Mouse (Mus musculus): ENCODE measurements around the gene Prr11. TPM values are rescaled to one million over a fixed set of nuclear protein-coding genes. Genes with fewer than 3 reads are reported as not detected.
A peak's percentile ranks its signal among the peaks of the same experiment; 100 is the strongest.

Gene Prr11
- polyA plus RNA-seq, 2 experiments: 7.4 to 9.7 TPM

DNA sequence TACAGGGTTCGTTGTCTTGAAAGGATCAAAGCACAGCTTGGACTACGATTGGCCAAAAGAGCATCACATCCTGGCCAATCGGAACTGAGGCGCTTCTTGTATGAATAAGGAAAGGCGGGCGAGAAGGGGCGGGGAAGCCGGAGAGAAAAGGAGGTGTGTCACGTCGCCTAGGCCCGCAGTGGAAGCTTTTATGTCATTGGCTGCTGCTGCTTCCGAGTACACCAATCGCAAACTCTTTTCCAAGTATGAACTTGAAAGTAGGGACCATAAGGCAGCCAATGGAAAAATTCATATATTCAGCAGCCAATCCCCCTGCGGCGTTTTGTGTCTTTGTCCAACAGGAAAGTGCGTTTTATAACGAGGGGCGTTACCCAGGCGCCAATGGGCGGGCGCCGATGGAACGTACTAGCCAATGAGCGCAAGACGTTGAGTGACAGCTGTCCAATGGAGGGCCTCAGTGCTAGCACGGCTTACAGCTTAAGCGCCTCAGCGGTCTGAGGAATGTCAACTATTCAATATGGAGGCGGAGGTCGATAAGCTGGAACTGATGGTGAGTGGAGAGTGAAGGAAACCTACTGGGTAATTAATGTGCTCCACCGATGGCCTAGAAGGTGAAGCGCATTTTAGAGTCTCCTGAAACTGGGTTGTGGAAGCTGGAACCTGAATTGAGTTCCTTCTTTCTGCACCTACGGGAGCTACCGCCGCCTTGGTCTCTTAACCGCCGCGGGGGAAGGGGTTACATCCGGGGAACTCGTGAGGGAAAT lies 429 bp upstream of the Prr11 start, which contains the start of gene Ska2:
TSS of gene Ska2 (plus strand) at position 480 of the 764 bp plus-strand sequence.
- Histone ChIP-seq H3K9me3 (ENCODE audit: control insufficient read depth, low read length) (no peaks in the 10 kb centered on the region), H3K27me3 (ENCODE audit: control insufficient read depth, insufficient read depth, low read length) (no peaks in the 10 kb centered on the region), H3K4me1 (replicated peaks; ENCODE audit: control insufficient read depth in 2 of 2, insufficient read depth in 2 of 2, low read length in 1 of 2) (peaks cover 1 to 4% of the 10 kb centered on the region in 2 experiments; a peak in 3 of 4 replicates), H3K9ac (replicated peaks) (peak within 1 kb of the TSS; percentile 96), H3K4me3 (ENCODE audit: insufficient read depth in 1 of 2, low read depth in 2 of 2, low read length in 2 of 2) (peak within 1 kb of the TSS; percentile 86 to 100), H3K27ac (peak within 1 kb of the TSS; percentile 86), H3K4me2 (ENCODE audit: low read depth) (peak within 1 kb of the TSS; percentile 84), H3K36me3 (replicated peaks; ENCODE audit: control insufficient read depth, insufficient read depth, low read depth) (peaks cover 46% of the 10 kb centered on the region)
- peak; percentile 97 for ATAC-seq (ENCODE audit: insufficient read depth)
- WGBS (ENCODE audit: insufficient replicate concordance): under 1% methylated on average over 40 of the region's 40 CpGs
- peak; percentile 100 for DNase-seq (ENCODE audit: low read depth in 3 of 3, low spot score in 3 of 3)
- TF ChIP-seq EP300 (IDR thresholded peaks at IDR 0.05; ENCODE audit: low read depth) (peak; percentile 81), CTCF (IDR thresholded peaks at IDR 0.05; ENCODE audit: low read depth) (no peak)

- Histone ChIP-seq H3K27ac (peak overlapping the region; percentile 62), H3K9me3 (ENCODE audit: control insufficient read depth, low read length) (no peaks in the 10 kb centered on the region), H3K4me3 (ENCODE audit: insufficient read depth in 1 of 2, low read depth in 2 of 2, low read length in 2 of 2) (peak overlapping the region; percentile 88 to 91), H3K9ac (replicated peaks) (peak overlapping the region; percentile 90), H3K4me1 (replicated peaks; ENCODE audit: control insufficient read depth in 2 of 2, insufficient read depth in 2 of 2, low read length in 1 of 2) (peaks cover 11 to 18% of the 10 kb centered on the region in 2 experiments), H3K27me3 (ENCODE audit: control insufficient read depth, insufficient read depth, low read length) (no peaks in the 10 kb centered on the region), H3K36me3 (replicated peaks; ENCODE audit: control insufficient read depth, insufficient read depth, low read depth) (peaks cover 25% of the 10 kb centered on the region), H3K4me2 (ENCODE audit: low read depth) (peak overlapping the region; percentile 82)
- 12% methylated on average over 2 of the region's 2 CpGs for WGBS (ENCODE audit: insufficient replicate concordance)
- TF ChIP-seq EP300 (IDR thresholded peaks at IDR 0.05; ENCODE audit: low read depth) (no peak; the same call in 1 of the 2 replicates), CTCF (IDR thresholded peaks at IDR 0.05; ENCODE audit: low read depth) (no peak)
- ATAC-seq (ENCODE audit: insufficient read depth) (peak; percentile 57; the same call in 1 of the 2 replicates), DNase-seq (ENCODE audit: low read depth in 3 of 3, low spot score in 3 of 3) (peak in 1 of 3 experiments; percentile 42)
Measured at GRCm38 (mm10) chr11:87087142-87087541, 21.4 kb downstream of the Prr11 start.

- TF ChIP-seq CTCF (IDR thresholded peaks at IDR 0.05; ENCODE audit: low read depth) (no peak), EP300 (IDR thresholded peaks at IDR 0.05; ENCODE audit: low read depth) (no peak)
- WGBS (ENCODE audit: insufficient replicate concordance): under 1% methylated on average over 43 of the region's 43 CpGs
- Histone ChIP-seq H3K9ac (replicated peaks) (peak within 1 kb of the TSS; percentile 90), H3K9me3 (ENCODE audit: control insufficient read depth, low read length) (no peaks in the 10 kb centered on the region), H3K27ac (peak within 1 kb of the TSS; percentile 62), H3K4me1 (replicated peaks; ENCODE audit: control insufficient read depth in 2 of 2, insufficient read depth in 2 of 2, low read length in 1 of 2) (peaks cover 11 to 18% of the 10 kb centered on the region in 2 experiments), H3K27me3 (ENCODE audit: control insufficient read depth, insufficient read depth, low read length) (no peaks in the 10 kb centered on the region), H3K36me3 (replicated peaks; ENCODE audit: control insufficient read depth, insufficient read depth, low read depth) (peaks cover 22% of the 10 kb centered on the region), H3K4me3 (ENCODE audit: insufficient read depth in 1 of 2, low read depth in 2 of 2, low read length in 2 of 2) (peak within 1 kb of the TSS; percentile 88 to 91), H3K4me2 (ENCODE audit: low read depth) (peak within 1 kb of the TSS; percentile 82)
- DNase-seq (ENCODE audit: low read depth in 3 of 3, low spot score in 3 of 3) (peak; percentile 75 to 82 (median 76)), ATAC-seq (ENCODE audit: insufficient read depth) (peak; percentile 85)
Measured at GRCm38 (mm10) chr11:87086290-87086984, 22.1 kb downstream of the Prr11 start, which contains the start of gene Smg8. TSS of gene Smg8 (minus strand) at chr11:87086774.

DNA sequence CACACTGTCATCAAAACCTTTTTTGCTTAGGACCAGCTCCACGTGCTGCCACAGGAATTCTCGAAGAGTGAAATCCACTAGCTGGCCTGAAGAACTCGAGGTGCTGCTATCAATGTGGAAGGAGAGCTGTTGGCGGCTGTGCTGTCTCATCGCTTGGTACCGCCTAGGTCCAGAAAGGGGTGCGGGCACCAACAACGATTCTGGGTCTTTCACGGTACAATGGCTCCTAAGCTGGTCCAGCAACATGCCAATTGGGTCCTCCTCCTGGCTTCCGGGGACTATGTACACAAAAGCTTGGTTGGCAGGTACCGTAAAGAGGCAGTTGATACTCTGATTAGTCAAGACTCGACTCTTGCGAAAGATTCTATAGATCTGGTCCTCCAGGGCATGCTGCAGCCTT lies 23.0 kb downstream of the Prr11 start:
- TF ChIP-seq CTCF (IDR thresholded peaks at IDR 0.05; ENCODE audit: low read depth) (no peak), EP300 (IDR thresholded peaks at IDR 0.05; ENCODE audit: low read depth) (no peak)
- WGBS (ENCODE audit: insufficient replicate concordance): 76% methylated on average over 13 of the region's 13 CpGs
- peak overlapping the region; percentile 90; the same call in 1 of the 2 replicates for H3K9ac ChIP-seq (replicated peaks)
- DNase-seq (ENCODE audit: low read depth in 3 of 3, low spot score in 3 of 3) (no peak), ATAC-seq (ENCODE audit: insufficient read depth) (no peak)
- peak overlapping the region; percentile 88 to 91 for H3K4me3 ChIP-seq (ENCODE audit: insufficient read depth in 1 of 2, low read depth in 2 of 2, low read length in 2 of 2)
- no peaks in the 10 kb centered on the region for H3K9me3 ChIP-seq (ENCODE audit: control insufficient read depth, low read length)
- H3K27ac ChIP-seq: no peak overlapping the region
- H3K4me2 ChIP-seq (ENCODE audit: low read depth): peak overlapping the region; percentile 82
- peaks cover 11 to 18% of the 10 kb centered on the region in 2 experiments for H3K4me1 ChIP-seq (replicated peaks; ENCODE audit: control insufficient read depth in 2 of 2, insufficient read depth in 2 of 2, low read length in 1 of 2)
- H3K36me3 ChIP-seq (replicated peaks; ENCODE audit: control insufficient read depth, insufficient read depth, low read depth): peaks cover 21% of the 10 kb centered on the region
- H3K27me3 ChIP-seq (ENCODE audit: control insufficient read depth, insufficient read depth, low read length): no peaks in the 10 kb centered on the region
